Mouse (Mus musculus) gastrocnemius, adult 8-10 months (tissue): Measurements from ENCODE around the gene Ttc21a. TPM values are rescaled to one million over a fixed set of nuclear protein-coding genes. Genes with fewer than 3 reads are reported as not detected.

Source experiments
- DNase-seq, 2 experiments: peaks; one replicate each; pipeline ENCODE4 v3.0.0; 2022; ENCODE audit warnings: low spot score in 2 of 2
- total RNA-seq, 4 experiments: library from RNA; stranded (reverse); gene quantifications; 2 replicates each; pipeline ENCODE4 v1.2.4; 2022

Ttc21a gene
- total RNA-seq, 4 experiments from 2014 or later = not detected

GRCm38 (mm10) chr9:119974609-119975008 is 37.2 kb downstream of the Ttc21a start:
- no peak for DNase-seq

DNA sequence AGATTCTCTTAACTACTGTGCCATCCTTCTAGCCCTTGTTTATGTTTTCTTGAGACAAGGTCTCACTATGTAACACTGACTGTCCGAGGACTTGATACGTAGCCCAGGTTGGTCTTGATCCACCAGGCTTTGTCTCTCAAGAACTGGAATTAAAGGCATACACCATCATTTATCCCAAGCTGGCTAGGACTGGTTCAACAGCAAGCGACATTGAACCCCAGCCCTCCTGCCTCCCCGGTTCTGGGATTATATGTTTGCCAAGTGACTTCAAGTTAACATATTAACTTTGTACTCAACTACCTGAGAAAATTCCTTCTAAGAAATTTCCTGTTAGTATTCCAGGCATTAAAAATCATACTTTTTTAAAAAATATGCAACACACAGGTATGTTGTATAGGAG is 37.9 kb downstream of the Ttc21a start:
- no peak for DNase-seq

- DNase-seq = no peak
These were observed 39.5 kb downstream of the Ttc21a start for GRCm38 (mm10) chr9:119976704-119977556.

DNA sequence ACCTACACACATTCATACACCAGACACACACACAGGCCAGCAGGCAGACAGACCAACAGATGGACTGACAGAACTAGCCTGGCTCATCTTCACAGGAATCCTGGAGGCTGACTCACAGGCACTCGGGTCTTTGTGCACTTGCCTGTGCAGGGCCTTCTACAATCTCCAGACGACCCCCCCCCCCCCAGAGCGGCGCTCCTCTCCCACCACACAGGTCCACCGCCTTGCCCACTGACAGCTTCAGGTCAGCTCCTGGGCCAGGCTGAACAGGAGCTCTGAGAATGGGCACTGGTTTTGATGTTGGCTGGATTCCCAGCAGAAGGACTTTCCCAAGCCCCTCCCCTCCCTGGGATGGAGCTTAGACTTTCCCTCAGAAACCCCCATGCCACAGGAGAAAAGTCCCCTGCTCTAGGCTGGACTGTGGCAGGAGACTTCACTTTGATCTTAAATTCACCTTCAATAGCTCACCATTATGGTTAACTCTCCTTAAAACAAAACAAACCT is 40.2 kb downstream of the Ttc21a start:
- no peak for DNase-seq

GRCm38 (mm10) chr9:119978151-119978810 is 40.9 kb downstream of the Ttc21a start:
- no peak for DNase-seq

DNA sequence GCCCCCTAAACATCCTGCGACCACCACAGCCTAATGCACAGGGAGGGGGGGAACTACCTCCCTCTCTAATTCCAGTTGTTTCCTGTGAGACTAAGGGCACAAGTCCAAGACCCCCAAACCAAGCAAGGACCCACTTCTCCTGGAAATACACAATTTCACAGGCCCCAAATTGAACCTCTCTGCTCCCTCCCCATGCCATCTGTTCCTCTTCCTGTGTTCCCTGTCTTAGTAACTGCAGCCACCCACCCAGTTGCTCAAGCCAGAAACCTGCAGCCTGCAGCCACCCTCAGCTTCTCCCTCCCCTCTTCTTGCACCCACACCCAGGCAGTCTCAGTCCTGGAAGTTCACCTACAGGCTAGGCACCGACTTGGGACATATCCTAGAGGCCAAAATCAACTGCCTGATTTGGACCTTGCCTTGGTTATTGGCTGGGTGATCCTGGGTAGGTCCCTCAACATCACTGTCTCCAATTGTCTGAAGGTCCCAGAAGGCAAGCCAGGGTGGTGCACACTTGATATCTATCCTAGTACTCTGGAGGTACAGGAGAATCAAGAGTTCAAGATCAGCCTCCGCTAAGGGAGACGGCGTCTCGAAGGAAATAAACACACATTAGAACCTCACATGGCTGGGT is 41.5 kb downstream of the Ttc21a start:
- DNase-seq = no peak

- DNase-seq = no peak
These were observed 42.3 kb downstream of the Ttc21a start for GRCm38 (mm10) chr9:119979749-119980148.

DNA sequence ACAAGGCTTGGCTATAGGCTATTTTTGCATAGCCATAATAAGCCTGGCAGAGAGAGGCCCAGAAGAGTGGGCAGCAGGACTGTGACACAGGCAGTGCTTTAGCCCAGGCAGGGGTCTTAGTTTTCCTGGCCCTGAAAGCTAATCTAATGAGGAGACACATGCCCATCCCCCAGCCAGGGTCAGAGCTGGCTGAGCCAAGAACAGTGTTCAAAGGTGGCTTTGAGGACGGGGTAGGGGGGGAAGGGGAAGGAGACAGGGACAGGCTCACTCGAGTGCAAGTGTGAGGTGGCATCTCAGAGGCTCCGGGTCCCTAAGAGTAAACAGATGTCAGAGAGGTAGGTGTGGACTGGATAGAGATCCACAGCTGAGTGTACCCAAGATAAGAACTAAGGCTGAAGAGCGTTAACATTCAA is 43.4 kb downstream of the Ttc21a start:
- no peak for DNase-seq

DNA sequence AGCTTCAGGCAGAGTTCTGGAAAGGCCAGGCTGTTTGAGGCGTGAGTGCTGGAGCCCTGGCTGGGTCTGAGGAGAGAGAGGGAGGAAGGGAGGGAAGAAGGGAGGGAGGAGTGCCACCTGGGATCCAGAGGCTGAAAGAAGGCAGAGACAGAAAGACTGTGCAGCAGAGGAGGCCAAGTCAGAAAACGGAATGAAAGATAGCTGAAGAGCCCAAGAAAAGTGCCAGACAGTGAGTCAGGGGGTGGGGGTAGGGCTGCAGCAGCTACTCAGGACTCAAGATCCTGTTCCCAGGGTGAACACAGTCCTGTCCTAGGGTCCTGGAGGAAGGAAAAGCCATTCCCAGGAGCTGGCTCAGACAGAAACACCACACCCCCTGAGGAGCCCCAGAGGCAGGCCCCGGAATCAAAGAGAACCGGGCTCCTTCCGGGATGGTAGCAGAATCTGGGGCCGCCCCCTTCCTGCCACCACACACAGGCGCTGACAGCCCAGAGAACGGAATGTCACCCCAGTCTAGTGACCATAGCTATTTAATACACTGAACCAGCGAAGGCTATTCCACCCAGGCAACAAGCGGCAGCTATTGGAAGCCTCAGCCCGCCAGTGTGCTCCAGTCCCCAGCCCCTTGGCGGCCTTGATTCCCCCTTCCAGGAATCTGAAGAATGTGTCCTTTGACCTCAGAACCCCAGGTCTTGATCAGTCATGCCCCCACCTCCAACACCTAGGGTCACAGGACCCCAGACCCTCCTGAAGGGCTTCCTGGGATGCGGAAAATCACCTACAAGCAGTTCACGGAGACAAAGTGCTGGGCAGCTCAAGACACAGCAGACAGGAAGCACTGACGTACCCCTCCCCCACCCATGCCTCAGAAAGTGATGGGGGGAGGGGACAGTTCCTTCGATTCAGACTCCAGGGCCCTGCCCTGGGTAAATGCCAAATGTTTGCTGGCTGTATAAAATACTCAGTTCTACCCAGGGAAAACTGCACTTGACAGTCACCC is 44.1 kb downstream of the Ttc21a start:
- peak; percentile 43 to 52 for DNase-seq

GRCm38 (mm10) chr9:119982241-119982811 is 44.9 kb downstream of the Ttc21a start:
- DNase-seq = no peak

- DNase-seq = peak in 1 of 2 experiments; percentile 31
These were observed 45.6 kb downstream of the Ttc21a start for GRCm38 (mm10) chr9:119982956-119983551.

- DNase-seq = peak; percentile 85 to 89
These were observed 46.5 kb downstream of the Ttc21a start for GRCm38 (mm10) chr9:119983585-119984535.

DNA sequence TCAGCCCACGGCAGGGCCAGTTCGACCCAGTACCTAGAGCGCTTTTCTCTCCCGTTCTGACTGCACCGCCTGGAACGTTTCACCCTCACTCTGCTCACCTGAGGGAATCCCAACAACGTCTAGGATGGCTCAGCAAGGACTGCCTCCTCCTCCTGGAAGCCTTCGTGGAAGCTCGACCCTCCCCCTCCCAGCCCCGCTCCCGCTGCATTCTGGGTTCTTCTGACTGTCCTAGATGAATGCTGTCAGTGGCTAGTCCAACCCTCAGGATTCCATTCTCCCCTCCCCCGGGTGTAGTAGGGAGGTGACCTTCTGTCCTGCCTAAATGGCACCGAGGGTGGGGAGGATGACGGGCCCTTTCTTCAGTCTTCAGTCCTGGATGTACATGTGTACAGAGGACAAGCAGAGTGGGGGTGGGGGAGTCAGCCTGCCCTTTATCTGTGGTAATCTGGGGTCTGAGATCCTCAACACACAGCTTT is 47.2 kb downstream of the Ttc21a start, which contains the start of gene Csrnp1:
Gene Csrnp1, minus strand, starts transcription at position 123 of the 476 bp plus-strand sequence.
- no peak for DNase-seq

- DNase-seq = no peak
These were observed 48.6 kb downstream of the Ttc21a start for GRCm38 (mm10) chr9:119985881-119986574.

GRCm38 (mm10) chr9:119988304-119988703 is 50.9 kb downstream of the Ttc21a start:
- DNase-seq = no peak

DNA sequence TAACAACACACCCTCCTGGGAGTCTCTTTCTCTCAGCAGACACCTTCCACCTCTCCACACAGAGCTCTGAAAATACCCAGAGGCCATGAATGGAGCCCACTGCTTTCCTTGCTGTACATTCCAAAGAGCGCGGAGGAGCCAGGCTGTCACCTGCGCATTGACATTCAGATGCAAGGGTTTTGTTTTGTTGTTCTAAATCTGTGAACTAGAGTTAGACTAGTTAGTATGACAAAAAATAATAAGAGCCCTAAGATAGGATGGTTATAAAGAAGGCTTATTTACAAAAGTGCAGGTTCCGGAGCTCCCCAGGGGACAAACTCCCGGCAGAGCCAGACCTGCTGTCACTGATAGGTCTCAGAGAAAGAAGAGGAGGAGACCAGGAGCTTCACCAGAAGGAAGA is 53.9 kb downstream of the Ttc21a start:
- no peak for DNase-seq

DNA sequence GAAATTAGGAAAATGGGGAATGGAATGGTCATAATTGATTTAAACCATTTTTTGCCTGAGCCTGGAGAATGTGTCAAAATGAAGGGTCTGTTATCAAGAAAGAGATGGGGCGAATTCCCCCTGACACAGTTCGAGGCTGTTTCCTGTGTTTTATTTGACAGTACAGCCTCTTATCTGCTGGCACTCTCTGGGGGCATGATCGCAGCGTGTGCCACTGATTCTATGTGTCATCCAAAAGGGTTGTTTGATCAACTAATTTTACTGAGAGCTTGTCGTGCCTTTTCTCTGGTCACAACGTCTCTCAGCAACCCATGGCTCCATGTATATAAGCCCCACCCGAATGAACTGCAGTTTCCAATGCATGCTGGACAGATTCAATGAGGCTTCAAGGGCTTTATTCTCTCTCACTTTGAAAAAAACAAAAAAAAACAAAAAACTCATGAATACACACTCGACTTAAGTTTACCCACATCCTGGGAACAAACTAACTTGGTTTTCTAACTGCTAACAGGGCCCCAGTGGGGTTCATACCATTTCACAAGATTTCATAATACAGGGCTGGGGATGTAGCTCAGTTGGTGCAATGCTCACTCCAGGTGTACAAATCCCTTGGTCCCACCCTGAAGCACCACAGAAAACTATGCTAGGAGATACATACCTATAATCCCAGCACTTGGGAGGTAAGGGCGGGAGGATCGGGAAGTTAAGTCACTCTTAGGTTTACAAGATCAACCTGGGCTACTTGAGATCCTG is 55.9 kb downstream of the Ttc21a start:
- DNase-seq = no peak
